Mouse (Mus musculus) CH12.LX (cell line): ENCODE data around the gene Htra1. TPM values are rescaled to one million over a fixed set of nuclear protein-coding genes. Genes with fewer than 3 reads are reported as not detected.

Experiments used
- DNase-seq: peaks from one replicate; pipeline ENCODE4 v3.0.0-alpha.2; 2013; ENCODE audit errors: extremely low read depth
- H3K27ac ChIP-seq: 2 replicates; pipeline ENCODE4 v1.5.1; 2012; ENCODE audit warnings: low read depth, mild to moderate bottlenecking, control low read depth, moderate library complexity; ENCODE audit not compliant: insufficient read depth
- H3K27me3 ChIP-seq: replicated peaks from 2 replicates; pipeline ENCODE3; 2012; ENCODE audit warnings: inconsistent platforms
- H3K36me3 ChIP-seq, 2 experiments: replicated peaks in 1 of 2; 2 replicates each; pipeline versions ENCODE3 to v1.6.1; 2012; ENCODE audit warnings: inconsistent platforms in 1 of 2, low read length in 1 of 2, mild to moderate bottlenecking in 1 of 2, mixed read lengths in 1 of 2, moderate library complexity in 1 of 2; ENCODE audit not compliant: control insufficient read depth in 1 of 2, insufficient read depth in 1 of 2
- H3K4me1 ChIP-seq, 2 experiments: 2 replicates each; pipeline ENCODE4 v1.6.1; 2012; ENCODE audit warnings: inconsistent platforms in 1 of 2, moderate library complexity in 1 of 2; ENCODE audit not compliant: insufficient read depth in 2 of 2, control insufficient read depth in 1 of 2
- H3K4me2 ChIP-seq: 2 replicates; pipeline ENCODE4 v1.6.1; 2012; ENCODE audit warnings: low read depth, mild to moderate bottlenecking, control low read depth; ENCODE audit not compliant: poor library complexity, insufficient read depth, severe bottlenecking
- H3K4me3 ChIP-seq, 3 experiments: fragments of 150-350 bp in 1 of 3; sonication (generic) in 1 of 3; replicated peaks in 1 of 3; 2 replicates each; pipeline versions ENCODE3 to v1.5.1; 2011 to 2012; ENCODE audit warnings: low read depth in 2 of 3, low read length in 2 of 3, mild to moderate bottlenecking in 2 of 3, moderate library complexity in 2 of 3, control low read depth in 1 of 3, improper control_type of control experiment in 1 of 3, inconsistent platforms in 1 of 3, mixed read lengths in 1 of 3; ENCODE audit not compliant: poor library complexity in 1 of 3
- H3K79me2 ChIP-seq: replicated peaks from 2 replicates; pipeline ENCODE4 v1.6.1; 2012; ENCODE audit warnings: mild to moderate bottlenecking, moderate library complexity; ENCODE audit not compliant: control insufficient read depth, poor library complexity, insufficient read depth, severe bottlenecking; ENCODE audit errors: extremely low read depth
- H3K9ac ChIP-seq: 2 replicates; pipeline ENCODE4 v1.6.1; 2012; ENCODE audit warnings: low read depth, mild to moderate bottlenecking, control low read depth, moderate library complexity; ENCODE audit not compliant: insufficient read depth
- H3K9me3 ChIP-seq: replicated peaks from 2 replicates; pipeline ENCODE3; 2012; ENCODE audit warnings: low read length, inconsistent platforms, mixed read lengths
- CHD1 ChIP-seq: IDR thresholded peaks from 2 replicates; pipeline ENCODE4 v1.6.1; 2012; ENCODE audit warnings: low read depth, low read length, improper control_type of control experiment, inconsistent platforms
- CTCF ChIP-seq, 2 experiments: IDR thresholded peaks in 1 of 2; conservative IDR thresholded peaks in 1 of 2; 2 replicates each; pipeline ENCODE4 v1.5.1; 2011 to 2012; ENCODE audit warnings: low read depth in 2 of 2, low read length in 2 of 2, improper control_type of control experiment in 1 of 2, inconsistent platforms in 1 of 2, mild to moderate bottlenecking in 1 of 2, moderate library complexity in 1 of 2
- ELF1 ChIP-seq: IDR thresholded peaks from 2 replicates; pipeline ENCODE4 v1.6.1; 2014; ENCODE audit warnings: low read depth, mild to moderate bottlenecking, inconsistent platforms, low read length, improper control_type of control experiment
- EP300 ChIP-seq: IDR thresholded peaks from 2 replicates; pipeline ENCODE4 v1.6.1; 2011; ENCODE audit warnings: low read length, improper control_type of control experiment
- GABPA ChIP-seq: IDR thresholded peaks from 2 replicates; pipeline ENCODE4 v1.6.1; 2012; ENCODE audit warnings: low read depth, low read length, improper control_type of control experiment, inconsistent platforms; ENCODE audit not compliant: insufficient replicate concordance
- JUN ChIP-seq: IDR thresholded peaks from 2 replicates; pipeline ENCODE4 v1.6.1; 2011; ENCODE audit warnings: low read depth, mild to moderate bottlenecking, low read length, improper control_type of control experiment, moderate library complexity; ENCODE audit not compliant: insufficient read depth
- MAFK ChIP-seq: IDR thresholded peaks from 2 replicates; pipeline ENCODE4 v1.6.1; 2011; ENCODE audit warnings: low read length, improper control_type of control experiment; ENCODE audit not compliant: insufficient replicate concordance
- MAX ChIP-seq: IDR thresholded peaks from 2 replicates; pipeline ENCODE4 v1.6.1; 2011; ENCODE audit warnings: low read length, improper control_type of control experiment
- MEF2A ChIP-seq: IDR thresholded peaks from 2 replicates; pipeline ENCODE4 v1.6.1; 2014; ENCODE audit warnings: low read depth, mild to moderate bottlenecking, inconsistent platforms, low read length, improper control_type of control experiment, borderline replicate concordance
- NELFE ChIP-seq: IDR thresholded peaks from 2 replicates; pipeline ENCODE4 v1.6.1; 2011; ENCODE audit warnings: low read depth, low read length, improper control_type of control experiment
- NRF1 ChIP-seq: IDR thresholded peaks from 2 replicates; pipeline ENCODE4 v1.6.1; 2014; ENCODE audit warnings: low read depth, mild to moderate bottlenecking, inconsistent platforms, low read length, improper control_type of control experiment, moderate library complexity
- PAX5 ChIP-seq: IDR thresholded peaks from 2 replicates; pipeline ENCODE4 v1.6.1; 2012; ENCODE audit warnings: low read length, inconsistent platforms, mixed read lengths
- RAD21 ChIP-seq: IDR thresholded peaks from 2 replicates; pipeline ENCODE4 v1.6.1; 2011; ENCODE audit warnings: low read depth, mild to moderate bottlenecking, low read length, improper control_type of control experiment, moderate library complexity
- RCOR1 ChIP-seq: conservative IDR thresholded peaks from 2 replicates; pipeline ENCODE4 v1.6.1; 2012; ENCODE audit warnings: low read depth, mild to moderate bottlenecking, inconsistent platforms, low read length, improper control_type of control experiment
- TBP ChIP-seq: conservative IDR thresholded peaks from 2 replicates; pipeline ENCODE4 v1.6.1; 2011; ENCODE audit warnings: low read depth, low read length, improper control_type of control experiment
- TCF12 ChIP-seq: IDR thresholded peaks from 2 replicates; pipeline ENCODE4 v1.6.1; 2014; ENCODE audit warnings: low read depth, mild to moderate bottlenecking, inconsistent platforms, low read length, improper control_type of control experiment
- UBTF ChIP-seq: IDR thresholded peaks from 2 replicates; pipeline ENCODE4 v1.6.1; 2012; ENCODE audit warnings: low read depth, mild to moderate bottlenecking, inconsistent platforms, low read length, improper control_type of control experiment, moderate library complexity
- USF1 ChIP-seq: IDR thresholded peaks from 2 replicates; pipeline ENCODE4 v1.6.1; 2014; ENCODE audit warnings: low read depth, mild to moderate bottlenecking, inconsistent platforms, low read length, improper control_type of control experiment
- ZKSCAN1 ChIP-seq: IDR thresholded peaks from 2 replicates; pipeline ENCODE4 v1.6.1; 2012; ENCODE audit warnings: low read depth, inconsistent platforms, low read length, improper control_type of control experiment, borderline replicate concordance
- ZMIZ1 ChIP-seq: IDR thresholded peaks from 2 replicates; pipeline ENCODE4 v1.6.1; 2012; ENCODE audit warnings: low read depth, mild to moderate bottlenecking, inconsistent platforms, low read length, improper control_type of control experiment
- ZNF384 ChIP-seq: IDR thresholded peaks from 2 replicates; pipeline ENCODE4 v1.6.1; 2012; ENCODE audit warnings: low read depth, low read length, improper control_type of control experiment, inconsistent platforms
- dilution Hi-C: fragments of 300-500 bp; cut with MboI; formaldehyde crosslinking; loops from 2 replicates; pipeline ENCODE4 v1.14.3; 2020; ENCODE audit warnings: low sequenced_read_pairs; ENCODE audit not compliant: extremely low pct_unique_long_range_greater_than_20kb, extremely low pct_ligation_motif_present
- in situ Hi-C: fragments of 300-500 bp; cut with MboI; formaldehyde crosslinking; loops from 3 replicates; pipeline ENCODE4 v1.14.3; 2019; ENCODE audit warnings: low sequenced_read_pairs, low pct_ligation_motif_present, low pct_unique_long_range_greater_than_20kb, mixed read lengths
- polyA plus RNA-seq: library from polyadenylated mRNA; unstranded; fragments of >175 nt; gene quantifications from 2 replicates; pipeline ENCODE4 v1.2.1, GENCODE M21; 2012; ENCODE audit warnings: low read depth; ENCODE audit not compliant: insufficient read length
- total RNA-seq, 2 experiments: library from RNA; depleted of rRNA; stranded (reverse); fragments of 300-350 nt in 1 of 2; fragments of >200 nt in 1 of 2; gene quantifications; 2 replicates each; pipeline ENCODE4 v1.2.3; 2012 to 2014

The Htra1 gene
- total and polyA plus RNA-seq, 3 experiments: not detected

GRCm38 (mm10) chr7:131004071-131004470 lies 68.2 kb downstream of the Htra1 start:
- no peaks in the 10 kb centered on the region for H3K79me2 ChIP-seq
- H3K9ac ChIP-seq: no peak overlapping the region
- H3K9me3 ChIP-seq: peaks cover 16% of the 10 kb centered on the region
- H3K4me3 ChIP-seq: no peak overlapping the region
- dilution Hi-C loops: no loop called here
- H3K27me3 ChIP-seq: peaks cover 85% of the 10 kb centered on the region
- no peak for DNase-seq
- H3K4me1 ChIP-seq: no peaks in the 10 kb centered on the region
- TF ChIP-seq NELFE: no peak
- no peak for TF ChIP-seq MAFK
- no peak overlapping the region for H3K4me2 ChIP-seq
- no peak overlapping the region for H3K27ac ChIP-seq
- in situ Hi-C loops: no loop called here
- no peaks in the 10 kb centered on the region for H3K36me3 ChIP-seq

DNA sequence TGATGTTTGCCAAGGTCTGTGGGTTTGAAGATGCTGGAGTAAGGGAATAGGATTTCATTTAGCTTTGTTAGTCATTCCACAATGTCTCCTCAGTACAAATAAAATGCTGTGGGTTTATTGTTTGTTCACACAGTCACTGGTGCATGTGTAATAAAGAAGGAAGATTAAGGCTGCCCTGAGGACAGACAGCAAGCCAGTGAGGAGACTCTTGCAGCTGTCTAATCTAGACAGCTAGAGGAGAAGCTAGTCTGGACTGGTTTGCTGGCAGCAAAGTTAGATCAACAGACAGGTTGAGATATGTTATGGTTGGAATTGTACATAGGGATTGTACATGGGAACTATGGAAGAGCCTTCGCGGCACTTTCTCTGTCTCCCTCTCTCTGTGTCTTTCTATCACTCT lies 71.3 kb downstream of the Htra1 start:
- H3K9me3 ChIP-seq: peaks cover 16% of the 10 kb centered on the region
- H3K4me2 ChIP-seq: no peak overlapping the region
- in situ Hi-C loops (no loop called here), dilution Hi-C loops (no loop called here)
- no peaks in the 10 kb centered on the region for H3K36me3 ChIP-seq
- H3K4me1 ChIP-seq: no peaks in the 10 kb centered on the region
- peaks cover 69% of the 10 kb centered on the region for H3K27me3 ChIP-seq
- H3K4me3 ChIP-seq: no peak overlapping the region
- no peak overlapping the region for H3K27ac ChIP-seq
- no peaks in the 10 kb centered on the region for H3K79me2 ChIP-seq
- DNase-seq: no peak
- no peak overlapping the region for H3K9ac ChIP-seq
- TF ChIP-seq ZMIZ1 (no peak), MAX (no peak), TCF12 (no peak), CTCF (conservative IDR thresholded peaks at IDR 0.05 in 1 of 2, IDR thresholded peaks at IDR 0.05 in 1 of 2; ENCODE audit: low read depth in 2 of 2, low read length in 2 of 2) (no peak), ZNF384 (no peak), UBTF (no peak), EP300 (no peak), NRF1 (no peak), PAX5 (no peak)

DNA sequence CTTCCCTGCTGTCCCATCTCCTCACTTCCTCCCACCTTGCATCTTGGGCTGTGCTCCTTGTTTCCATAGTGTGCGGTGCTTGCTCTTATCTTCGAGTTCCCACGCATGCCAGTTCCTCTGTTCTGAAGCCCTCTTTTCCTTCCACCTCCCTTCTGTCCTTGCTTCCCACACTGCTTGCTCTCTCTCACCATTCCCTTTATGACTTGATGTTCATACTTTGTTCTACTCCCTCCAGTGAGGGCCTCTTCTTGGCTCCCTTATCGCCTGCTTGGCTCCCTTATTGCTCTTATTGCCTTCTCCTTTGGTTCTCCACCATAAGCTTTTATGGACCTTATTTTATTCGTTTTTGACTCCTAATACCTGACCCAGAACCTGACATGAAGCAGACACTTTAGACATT lies 73.3 kb downstream of the Htra1 start:
- peaks cover 62% of the 10 kb centered on the region for H3K27me3 ChIP-seq
- in situ Hi-C loops: no loop called here
- no peak for TF ChIP-seq ZMIZ1
- TF ChIP-seq ZKSCAN1: no peak
- TF ChIP-seq CHD1: no peak
- no peak for TF ChIP-seq USF1
- TF ChIP-seq RCOR1: no peak
- TF ChIP-seq MAFK: no peak
- TF ChIP-seq JUN: no peak
- no peak for TF ChIP-seq RAD21
- no peak for TF ChIP-seq EP300
- TF ChIP-seq TBP: no peak
- TF ChIP-seq GABPA: no peak
- TF ChIP-seq ELF1: no peak
- no peak for TF ChIP-seq MEF2A
- TF ChIP-seq NELFE: no peak
- H3K79me2 ChIP-seq: no peaks in the 10 kb centered on the region
- H3K4me3 ChIP-seq: no peak overlapping the region
- H3K4me2 ChIP-seq: no peak overlapping the region
- no peak overlapping the region for H3K9ac ChIP-seq
- DNase-seq: no peak
- no peaks in the 10 kb centered on the region for H3K36me3 ChIP-seq
- no peaks in the 10 kb centered on the region for H3K4me1 ChIP-seq
- H3K27ac ChIP-seq: no peak overlapping the region
- H3K9me3 ChIP-seq: peaks cover 16% of the 10 kb centered on the region
- dilution Hi-C loops: no loop called here
